In the genomic region with DNA sequence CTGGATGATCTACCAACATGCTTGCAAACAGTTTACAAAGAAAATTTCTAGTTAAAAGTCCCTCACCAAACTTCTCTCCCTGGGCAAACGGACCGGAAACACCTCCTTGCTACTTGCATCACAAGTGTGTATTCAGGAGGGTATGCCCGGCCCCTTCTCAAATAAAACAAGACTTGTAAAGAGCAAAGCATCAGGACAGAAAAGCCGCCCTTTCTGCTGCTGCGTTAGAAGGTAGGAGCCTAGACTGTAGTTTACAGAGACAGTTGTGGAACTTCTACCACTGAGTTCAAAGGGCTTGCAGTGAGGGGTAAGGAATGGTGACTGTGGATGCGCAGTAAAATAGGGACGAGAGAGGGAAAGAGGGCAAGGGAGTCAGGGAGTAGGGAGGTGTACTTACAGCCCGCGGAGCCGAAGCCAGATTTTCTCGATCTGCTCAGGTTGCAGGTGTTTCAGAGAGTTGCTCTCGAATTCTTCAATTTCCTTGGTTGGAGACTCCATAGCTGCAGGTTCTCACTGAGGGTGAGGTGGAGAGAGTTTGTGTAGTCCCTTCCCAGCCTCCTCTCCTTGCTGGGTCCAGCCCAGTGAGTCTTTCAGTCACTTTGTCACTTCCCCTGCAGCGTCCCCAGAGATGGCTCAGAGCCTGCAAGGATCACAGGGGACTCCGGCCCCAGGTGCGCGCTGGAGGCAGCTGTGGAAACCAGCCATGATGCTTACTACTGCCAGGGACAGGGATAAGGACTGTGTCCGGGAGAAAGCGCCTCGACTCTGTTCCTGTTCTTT, we compare ENCODE assay signal across 9 mouse cellular contexts.
DNase-seq lines count a peak whose midpoint lies in the region; ATAC-seq and TF ChIP-seq lines count a peak whose summit lies in the region.
"Had no signal": no experiment of that assay in that cellular context is flagged by ENCODE, and none has a peak within 500 bp of the region (broad histone marks: within the 10 kb centered on the region; RNA-seq: fewer than 3 reads in every experiment).

No protein-coding gene starts in this region.

- H3K36me3 ChIP-seq in E14TG2a.4 (ENCODE audit: insufficient read depth, low read length), result no peaks in the 10 kb centered on the region
- no peaks in the 10 kb centered on the region for H3K36me3 ChIP-seq in forebrain, embryonic 16.5 days (ENCODE audit: control insufficient read depth, insufficient read depth)
- H3K36me3 ChIP-seq in limb, embryonic 10.5 days, result no peaks in the 10 kb centered on the region
- no peaks in the 10 kb centered on the region for H3K36me3 ChIP-seq in stomach, embryonic 16.5 days (ENCODE audit: control insufficient read depth, insufficient read depth, low read length)

- peak; percentile 43 for DNase-seq in brain, adult 2 months (ENCODE audit: low read depth, low spot score)
- no peak for DNase-seq in limb, embryonic 10.5 days (ENCODE audit: low spot score)
- DNase-seq in ovary, postnatal 14 days (ENCODE audit: low spot score), result no peak
- no peak for DNase-seq in layer of hippocampus, adult 9-11 months
- no peak for DNase-seq in spleen, postnatal 10 days (ENCODE audit: low spot score in 2 of 2)

- peak overlapping the region; percentile 74 for H3K4me2 ChIP-seq in forebrain, embryonic 16.5 days (ENCODE audit: low read length)
- H3K4me2 ChIP-seq in stomach, embryonic 16.5 days (ENCODE audit: low read depth, low read length), result peak overlapping the region; percentile 71

- peak; percentile 40 for ATAC-seq in forebrain, embryonic 16.5 days
- peak; percentile 32; the same call in 1 of the 2 replicates for ATAC-seq in stomach, embryonic 16.5 days (ENCODE audit: insufficient read depth, low FRiP score)

- no peak overlapping the region; the same call in 1 of the 2 replicates for H3K27ac ChIP-seq in forebrain, embryonic 16.5 days (ENCODE audit: low read length)
- H3K27ac ChIP-seq in limb, embryonic 10.5 days, result no peak overlapping the region
- H3K27ac ChIP-seq in stomach, embryonic 16.5 days (ENCODE audit: low read length), result no peak overlapping the region

- H3K4me1 ChIP-seq in E14TG2a.4 (replicated peaks; ENCODE audit: low read depth, low read length), result peaks cover 12% of the 10 kb centered on the region
- peaks cover 9% of the 10 kb centered on the region; the same call in 1 of the 2 replicates for H3K4me1 ChIP-seq in forebrain, embryonic 16.5 days (replicated peaks; ENCODE audit: control insufficient read depth, insufficient read depth, low read length)
- peaks cover 11% of the 10 kb centered on the region for H3K4me1 ChIP-seq in limb, embryonic 10.5 days
- peaks cover 7% of the 10 kb centered on the region; the same call in 1 of the 2 replicates for H3K4me1 ChIP-seq in stomach, embryonic 16.5 days (ENCODE audit: control insufficient read depth, insufficient read depth, low read length)
- H3K4me1 ChIP-seq: megakaryocyte, embryonic 14.5 days had no signal

- TF ChIP-seq CTCF in E14TG2a.4 (conservative IDR thresholded peaks at IDR 0.05; ENCODE audit: low read length), result no peak

- 2% methylated on average over 19 of the region's 19 CpGs for WGBS in forebrain, embryonic 16.5 days
- 3% methylated on average over 19 of the region's 19 CpGs for WGBS in limb, embryonic 10.5 days
- 2% methylated on average over 19 of the region's 19 CpGs for WGBS in stomach, embryonic 16.5 days

- H3K9ac ChIP-seq in forebrain, embryonic 16.5 days (replicated peaks; ENCODE audit: low read depth, low read length), result peak overlapping the region; percentile 72
- H3K9ac ChIP-seq in stomach, embryonic 16.5 days (ENCODE audit: low read length), result peak overlapping the region; percentile 66

- peak overlapping the region; percentile 68 for H3K4me3 ChIP-seq in E14TG2a.4 (replicated peaks; ENCODE audit: low read length)
- H3K4me3 ChIP-seq in forebrain, embryonic 16.5 days (replicated peaks; ENCODE audit: low read length), result peak overlapping the region; percentile 58
- H3K4me3 ChIP-seq in limb, embryonic 10.5 days, result peak overlapping the region; percentile 47
- H3K4me3 ChIP-seq in stomach, embryonic 16.5 days (replicated peaks; ENCODE audit: low read length), result peak overlapping the region; percentile 43
- H3K4me3 ChIP-seq: megakaryocyte, embryonic 14.5 days had no signal

- no peaks in the 10 kb centered on the region for H3K9me3 ChIP-seq in E14TG2a.4 (ENCODE audit: low read length)
- H3K9me3 ChIP-seq in forebrain, embryonic 16.5 days (ENCODE audit: control insufficient read depth, low read length), result no peaks in the 10 kb centered on the region
- H3K9me3 ChIP-seq in limb, embryonic 10.5 days (replicated peaks), result no peaks in the 10 kb centered on the region
- H3K9me3 ChIP-seq in stomach, embryonic 16.5 days (replicated peaks; ENCODE audit: control insufficient read depth, low read length), result no peaks in the 10 kb centered on the region

- peaks cover 26% of the 10 kb centered on the region for H3K27me3 ChIP-seq in E14TG2a.4 (ENCODE audit: insufficient read depth, low read length)
- no peaks in the 10 kb centered on the region for H3K27me3 ChIP-seq in forebrain, embryonic 16.5 days (replicated peaks; ENCODE audit: control insufficient read depth, insufficient read depth, low read length)
- H3K27me3 ChIP-seq in limb, embryonic 10.5 days (ENCODE audit: low read depth, poor library complexity, severe bottlenecking), result peaks cover 42% of the 10 kb centered on the region
- H3K27me3 ChIP-seq in stomach, embryonic 16.5 days (ENCODE audit: control insufficient read depth, insufficient read depth, low read length), result no peaks in the 10 kb centered on the region
